Mouse (Mus musculus) MEL (cell line): ENCODE data around the gene Zic2. TPM values are rescaled to one million over a fixed set of nuclear protein-coding genes. Genes with fewer than 3 reads are reported as not detected.

Experiments
- DNase-seq: peaks from one replicate; pipeline ENCODE4 v3.0.0; 2011; ENCODE audit warnings: low read depth, low spot score
- H3K27ac ChIP-seq: 2 replicates; pipeline ENCODE4 v1.5.1; 2012; ENCODE audit warnings: low read depth, mild to moderate bottlenecking, control low read depth, low read length, moderate library complexity; ENCODE audit not compliant: control insufficient read depth
- H3K27me3 ChIP-seq, 2 experiments: fragments of 150-350 bp in 1 of 2; sonication (generic) in 1 of 2; 2 replicates each; pipeline ENCODE4 v1.6.1; 2012; ENCODE audit warnings: low read length in 2 of 2, mild to moderate bottlenecking in 2 of 2, improper control_type of control experiment in 1 of 2, moderate library complexity in 1 of 2; ENCODE audit not compliant: insufficient read depth in 2 of 2, control insufficient read depth in 1 of 2
- H3K36me3 ChIP-seq, 2 experiments: 2 replicates each; pipeline ENCODE4 v1.6.1; 2012 to 2014; ENCODE audit warnings: low read length in 2 of 2, improper control_type of control experiment in 1 of 2, inconsistent platforms in 1 of 2, mild to moderate bottlenecking in 1 of 2; ENCODE audit not compliant: insufficient read depth in 2 of 2, control insufficient read depth in 1 of 2
- H3K4me1 ChIP-seq, 2 experiments: fragments of 150-350 bp in 1 of 2; sonication (generic) in 1 of 2; 2 replicates each; pipeline ENCODE4 v1.6.1; 2012; ENCODE audit warnings: low read length in 2 of 2, improper control_type of control experiment in 1 of 2, mild to moderate bottlenecking in 1 of 2; ENCODE audit not compliant: insufficient read depth in 2 of 2, control insufficient read depth in 1 of 2
- H3K4me3 ChIP-seq, 2 experiments: fragments of 150-350 bp in 1 of 2; sonication (generic) in 1 of 2; 2 replicates each; pipeline ENCODE4 v1.5.1; 2012; ENCODE audit warnings: low read depth in 2 of 2, low read length in 2 of 2, mild to moderate bottlenecking in 2 of 2, moderate library complexity in 2 of 2, control low read depth in 1 of 2, improper control_type of control experiment in 1 of 2; ENCODE audit not compliant: control insufficient read depth in 1 of 2, insufficient read depth in 1 of 2
- H3K79me2 ChIP-seq: 2 replicates; pipeline ENCODE4 v1.6.1; 2012; ENCODE audit warnings: mild to moderate bottlenecking, low read length, moderate library complexity; ENCODE audit not compliant: control insufficient read depth, poor library complexity, insufficient read depth
- H3K9ac ChIP-seq: 2 replicates; pipeline ENCODE4 v1.6.1; 2012; ENCODE audit warnings: low read depth, mild to moderate bottlenecking, control low read depth, low read length, moderate library complexity; ENCODE audit not compliant: control insufficient read depth, poor library complexity, severe bottlenecking
- H3K9me3 ChIP-seq: fragments of 150-350 bp; sonication (generic); replicated peaks from 2 replicates; pipeline ENCODE4 v1.6.1; 2012; ENCODE audit warnings: mild to moderate bottlenecking, low read length, improper control_type of control experiment, moderate library complexity; ENCODE audit not compliant: insufficient read depth
- BHLHE40 ChIP-seq: IDR thresholded peaks from 2 replicates; pipeline ENCODE4 v1.6.1; 2012; ENCODE audit warnings: low read depth, mild to moderate bottlenecking, inconsistent platforms, low read length, improper control_type of control experiment, borderline replicate concordance
- CHD1 ChIP-seq: IDR thresholded peaks from 2 replicates; pipeline ENCODE4 v1.6.1; 2012; ENCODE audit warnings: low read depth, mild to moderate bottlenecking, inconsistent platforms, low read length, improper control_type of control experiment
- CHD2 ChIP-seq: IDR thresholded peaks from 2 replicates; pipeline ENCODE4 v1.6.1; 2011; ENCODE audit warnings: low read length, improper control_type of control experiment
- CTCF ChIP-seq, 3 experiments: IDR thresholded peaks in 2 of 3; conservative IDR thresholded peaks in 1 of 3; 2 replicates each; pipeline ENCODE4 v1.5.1; 2011 to 2012; ENCODE audit warnings: low read length in 3 of 3, low read depth in 2 of 3, mild to moderate bottlenecking in 2 of 3, improper control_type of control experiment in 1 of 3, inconsistent platforms in 1 of 3, mixed read lengths in 1 of 3, moderate library complexity in 1 of 3; ENCODE audit not compliant: control insufficient read depth in 1 of 3, insufficient read depth in 1 of 3, poor library complexity in 1 of 3, severe bottlenecking in 1 of 3
- E2F4 ChIP-seq: IDR thresholded peaks from 2 replicates; pipeline ENCODE4 v1.6.1; 2011; ENCODE audit warnings: low read depth, low read length, improper control_type of control experiment, borderline replicate concordance
- ELF1 ChIP-seq: IDR thresholded peaks from 2 replicates; pipeline ENCODE4 v1.6.1; 2014; ENCODE audit warnings: low read depth, mild to moderate bottlenecking, inconsistent platforms, low read length, improper control_type of control experiment, moderate library complexity
- EP300 ChIP-seq, 2 experiments: IDR thresholded peaks; 2 replicates each; pipeline ENCODE4 v1.6.1; 2011; ENCODE audit warnings: improper control_type of control experiment in 2 of 2, low read length in 2 of 2, low read depth in 1 of 2, mild to moderate bottlenecking in 1 of 2
- ETS1 ChIP-seq: IDR thresholded peaks from 2 replicates; pipeline ENCODE4 v1.6.1; 2012; ENCODE audit warnings: low read depth, mild to moderate bottlenecking, inconsistent platforms, low read length, improper control_type of control experiment, moderate library complexity
- JUND ChIP-seq: IDR thresholded peaks from 2 replicates; pipeline ENCODE4 v1.6.1; 2011; ENCODE audit warnings: low read depth, mild to moderate bottlenecking, improper control_type of control experiment, low read length
- KAT2A ChIP-seq: conservative IDR thresholded peaks from 2 replicates; pipeline ENCODE4 v1.6.1; 2012; ENCODE audit warnings: low read depth, low read length, improper control_type of control experiment, inconsistent platforms
- MAFK ChIP-seq: IDR thresholded peaks from 2 replicates; pipeline ENCODE4 v1.6.1; 2011; ENCODE audit warnings: low read depth, mild to moderate bottlenecking, low read length, improper control_type of control experiment, borderline replicate concordance
- MAX ChIP-seq: IDR thresholded peaks from 2 replicates; pipeline ENCODE4 v1.6.1; 2011; ENCODE audit warnings: low read length, improper control_type of control experiment
- MEF2A ChIP-seq: IDR thresholded peaks from 2 replicates; pipeline ENCODE4 v1.6.1; 2014; ENCODE audit warnings: low read depth, mild to moderate bottlenecking, inconsistent platforms, low read length, improper control_type of control experiment; ENCODE audit not compliant: poor library complexity, insufficient replicate concordance, severe bottlenecking; ENCODE audit errors: extremely low read depth
- MXI1 ChIP-seq: IDR thresholded peaks from 2 replicates; pipeline ENCODE4 v1.6.1; 2011; ENCODE audit warnings: mild to moderate bottlenecking, low read depth, low read length, improper control_type of control experiment
- MYB ChIP-seq: IDR thresholded peaks from 2 replicates; pipeline ENCODE4 v1.6.1; 2011; ENCODE audit warnings: mild to moderate bottlenecking, low read depth, low read length, improper control_type of control experiment
- NELFE ChIP-seq: IDR thresholded peaks from 2 replicates; pipeline ENCODE4 v1.6.1; 2011; ENCODE audit warnings: low read depth, low read length, improper control_type of control experiment
- POLR2A ChIP-seq, 2 experiments: IDR thresholded peaks; 2 replicates each; pipeline ENCODE4 v1.6.1; 2011 to 2012; ENCODE audit warnings: low read length in 2 of 2, mild to moderate bottlenecking in 2 of 2, control low read depth in 1 of 2, improper control_type of control experiment in 1 of 2, low read depth in 1 of 2, moderate library complexity in 1 of 2; ENCODE audit not compliant: control insufficient read depth in 1 of 2, insufficient read depth in 1 of 2, poor library complexity in 1 of 2
- POLR2AphosphoS2 ChIP-seq: IDR thresholded peaks from 2 replicates; pipeline ENCODE4 v1.6.1; 2011; ENCODE audit warnings: low read length, improper control_type of control experiment
- SMC3 ChIP-seq: IDR thresholded peaks from 2 replicates; pipeline ENCODE4 v1.6.1; 2011; ENCODE audit warnings: low read depth, low read length, improper control_type of control experiment
- TAL1 ChIP-seq: IDR thresholded peaks from 2 replicates; pipeline ENCODE4 v1.6.1; 2012; ENCODE audit warnings: mild to moderate bottlenecking, inconsistent platforms, low read length, moderate library complexity, mixed read lengths
- TCF12 ChIP-seq: IDR thresholded peaks from 2 replicates; pipeline ENCODE4 v1.6.1; 2014; ENCODE audit warnings: low read depth, mild to moderate bottlenecking, inconsistent platforms, low read length, improper control_type of control experiment, moderate library complexity
- USF1 ChIP-seq: IDR thresholded peaks from 2 replicates; pipeline ENCODE4 v1.6.1; 2014; ENCODE audit warnings: low read depth, mild to moderate bottlenecking, inconsistent platforms, low read length, improper control_type of control experiment, moderate library complexity
- ZKSCAN1 ChIP-seq: IDR thresholded peaks from 2 replicates; pipeline ENCODE4 v1.6.1; 2012; ENCODE audit warnings: low read depth, mild to moderate bottlenecking, inconsistent platforms, low read length, improper control_type of control experiment, moderate library complexity
- ZNF384 ChIP-seq: IDR thresholded peaks from 2 replicates; pipeline ENCODE4 v1.6.1; 2012; ENCODE audit warnings: low read depth, mild to moderate bottlenecking, inconsistent platforms, low read length, improper control_type of control experiment
- polyA plus RNA-seq, 2 experiments: library from polyadenylated mRNA; stranded (reverse) in 1 of 2; unstranded in 1 of 2; fragments of >175 nt in 1 of 2; fragments of >200 nt in 1 of 2; gene quantifications; 2 replicates each; pipeline versions ENCODE4 v1.2.1 to v1.2.4; 2012; ENCODE audit warnings: low replicate concordance in 2 of 2, low read depth in 1 of 2; ENCODE audit not compliant: insufficient read length in 2 of 2, insufficient read depth in 1 of 2, missing spikeins in 1 of 2
- total RNA-seq: library from RNA; depleted of rRNA; stranded (reverse); fragments of 300-350 nt; gene quantifications from 2 replicates; pipeline ENCODE4 v1.2.3, GENCODE M21; 2012

Zic2 gene
- total and polyA plus RNA-seq, 3 experiments, result 1.1 TPM; not detected in 2

GRCm38 (mm10) chr14:122473211-122473751 lies 2.0 kb upstream of the Zic2 start:
- Histone ChIP-seq H3K27ac (no peak overlapping the region), H3K79me2 (no peaks in the 10 kb centered on the region), H3K9ac (no peak overlapping the region), H3K4me3 (no peak overlapping the region), H3K4me1 (no peaks in the 10 kb centered on the region), H3K36me3 (no peaks in the 10 kb centered on the region), H3K9me3 (no peaks in the 10 kb centered on the region), H3K27me3 (no peaks in the 10 kb centered on the region)
- DNase-seq, result no peak
- TF ChIP-seq ZNF384, result no peak
- TF ChIP-seq USF1, result no peak
- no peak for TF ChIP-seq NELFE
- no peak for TF ChIP-seq MYB
- TF ChIP-seq POLR2AphosphoS2, result no peak
- TF ChIP-seq MAFK, result no peak
- no peak for TF ChIP-seq POLR2A (IDR thresholded peaks at IDR 0.05; ENCODE audit: control insufficient read depth in 1 of 2, insufficient read depth in 1 of 2, low read depth in 1 of 2, low read length in 2 of 2, poor library complexity in 1 of 2)
- TF ChIP-seq SMC3, result no peak
- no peak for TF ChIP-seq E2F4
- no peak for TF ChIP-seq MXI1
- TF ChIP-seq TCF12, result no peak
- no peak for TF ChIP-seq ELF1
- TF ChIP-seq ETS1, result no peak
- TF ChIP-seq CHD1, result no peak
- TF ChIP-seq ZKSCAN1, result no peak
- TF ChIP-seq KAT2A, result no peak

GRCm38 (mm10) chr14:122474041-122474890 lies 969 bp upstream of the Zic2 start:
- H3K9me3 ChIP-seq, result no peaks in the 10 kb centered on the region
- no peak for TF ChIP-seq CHD2
- TF ChIP-seq ZNF384, result no peak
- no peak for TF ChIP-seq E2F4
- TF ChIP-seq BHLHE40, result no peak
- TF ChIP-seq TAL1, result no peak
- TF ChIP-seq MEF2A, result no peak
- TF ChIP-seq ZKSCAN1, result no peak
- TF ChIP-seq MXI1, result no peak
- TF ChIP-seq JUND, result no peak
- no peak for TF ChIP-seq CTCF (IDR thresholded peaks at IDR 0.05 in 2 of 3, conservative IDR thresholded peaks at IDR 0.05 in 1 of 3; ENCODE audit: control insufficient read depth in 1 of 3, insufficient read depth in 1 of 3, low read depth in 2 of 3, low read length in 3 of 3, poor library complexity in 1 of 3, severe bottlenecking in 1 of 3)
- no peak for TF ChIP-seq MAX
- TF ChIP-seq TCF12, result no peak
- no peak for TF ChIP-seq USF1
- no peak for TF ChIP-seq EP300 (IDR thresholded peaks at IDR 0.05; ENCODE audit: low read depth in 1 of 2, low read length in 2 of 2)
- no peak for TF ChIP-seq KAT2A
- TF ChIP-seq, all 39 proteins: peak for 0
- Histone ChIP-seq H3K4me1 (no peaks in the 10 kb centered on the region), H3K79me2 (no peaks in the 10 kb centered on the region), H3K27ac (no peak overlapping the region), H3K4me3 (no peak overlapping the region), H3K9ac (no peak overlapping the region), H3K27me3 (no peaks in the 10 kb centered on the region), H3K36me3 (no peaks in the 10 kb centered on the region)
- no peak for DNase-seq
